Mouse (Mus musculus): ENCODE measurements around the gene Scml4.

Gene Scml4

DNA sequence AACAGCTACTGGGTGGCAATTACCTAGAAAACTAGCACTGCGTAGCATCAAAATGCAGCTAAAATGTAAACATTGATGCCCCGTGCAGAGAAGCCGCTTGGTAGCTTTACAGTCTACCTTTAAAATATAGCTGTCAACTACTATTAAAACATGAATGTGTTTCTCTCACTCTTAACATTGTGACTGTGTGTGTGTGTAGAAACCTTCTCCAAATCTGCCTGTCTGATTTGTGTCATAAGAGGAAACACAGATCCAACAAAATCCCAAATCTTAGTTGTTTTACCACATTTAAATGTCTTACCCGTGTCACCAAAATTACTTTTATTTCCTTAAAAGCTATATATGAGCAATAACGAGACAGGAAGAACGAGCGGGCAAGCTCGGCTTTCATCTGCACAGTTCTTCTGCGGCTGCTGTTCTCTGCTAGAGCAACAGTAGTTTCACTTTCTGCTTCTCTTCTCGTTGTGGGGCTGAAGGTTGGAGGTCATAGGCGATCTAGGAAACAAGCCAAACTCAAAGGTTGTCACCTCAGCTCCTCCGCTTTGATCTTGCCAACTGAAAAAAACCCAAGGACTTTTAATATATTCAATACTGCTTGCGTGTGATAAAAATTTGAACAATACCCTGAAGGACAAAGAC, 2.1 kb downstream of the Scml4 start:
- no peak for DNase-seq (ENCODE audit: extremely low spot score, low spot score)

DNA sequence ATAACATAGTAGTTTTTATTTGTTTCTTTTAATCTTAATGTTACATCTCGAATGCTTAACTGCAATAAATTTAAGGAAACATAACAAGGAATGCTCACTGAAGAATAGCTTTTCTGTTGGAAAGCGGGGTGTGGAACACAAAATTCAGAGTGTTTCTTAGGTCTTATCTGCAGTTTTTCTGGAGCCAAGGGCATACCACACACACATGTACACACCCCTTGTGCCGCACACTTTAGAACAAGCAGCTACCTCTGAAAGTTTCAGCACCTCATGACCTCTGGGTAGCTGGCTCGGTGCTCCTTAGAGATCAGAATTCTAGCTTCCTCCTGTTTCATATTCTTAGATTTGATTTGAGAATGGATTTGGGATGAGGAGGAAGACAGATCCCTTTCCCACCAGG, 2.6 kb downstream of the Scml4 start:
- no peak for DNase-seq (ENCODE audit: extremely low spot score, low spot score)

DNA sequence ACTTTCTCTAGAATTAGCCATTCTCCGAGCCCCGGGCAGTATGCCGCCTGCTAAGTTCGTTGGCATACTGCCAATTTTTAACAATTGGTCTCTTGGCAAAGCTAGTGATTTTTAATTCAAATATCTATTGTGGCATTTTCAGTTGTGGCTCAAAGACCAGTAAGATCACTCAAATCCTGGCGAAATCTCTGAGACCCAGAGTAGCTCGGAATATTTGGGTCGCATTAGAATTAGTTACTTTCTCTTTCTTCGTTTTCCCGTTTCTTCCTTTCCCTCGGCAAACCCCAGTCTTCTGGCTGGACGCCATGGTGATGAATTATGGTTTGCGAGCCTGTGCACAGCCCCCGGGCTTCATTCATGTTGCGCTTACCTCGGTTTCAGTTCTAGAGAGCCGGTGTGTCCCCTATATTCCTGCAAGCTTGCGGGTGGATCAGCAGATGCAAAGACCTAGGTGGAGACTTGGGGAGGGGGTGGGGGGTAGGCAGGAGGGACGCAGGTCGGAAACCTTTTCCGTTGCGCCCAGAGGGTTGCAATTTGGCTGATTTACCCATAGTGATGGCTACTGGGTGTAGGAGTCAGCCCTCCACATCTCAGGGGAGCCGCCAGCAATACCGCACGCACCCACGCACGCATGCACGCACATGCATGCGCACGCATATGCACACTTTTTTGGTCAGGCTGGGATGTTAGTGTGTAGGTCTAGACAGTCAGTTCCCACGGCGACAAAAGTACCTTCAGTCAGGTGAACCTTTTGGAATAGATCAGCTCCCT, 3.6 kb downstream of the Scml4 start:
- no peak for DNase-seq (ENCODE audit: extremely low spot score, low spot score)

DNA sequence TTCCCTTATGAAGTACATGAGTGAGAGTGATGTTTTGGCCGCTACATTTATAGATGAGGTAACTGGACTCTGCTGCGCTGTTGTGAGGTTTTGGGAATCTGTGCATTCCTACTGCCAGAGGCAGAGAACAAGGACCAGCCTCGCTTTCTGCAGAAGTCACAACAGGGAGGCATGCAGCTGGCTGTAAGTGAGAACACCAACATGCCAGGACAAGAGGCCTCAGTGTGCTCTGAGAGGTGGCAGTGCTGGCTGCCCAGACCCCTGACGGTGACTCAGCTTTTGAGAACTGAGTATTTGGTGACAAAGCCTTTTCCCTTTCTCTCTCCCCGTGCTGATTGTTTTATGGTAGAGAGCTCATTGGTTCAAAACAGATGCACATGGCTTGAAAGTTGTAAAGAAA, 4.5 kb downstream of the Scml4 start:
- peak; percentile 22 for DNase-seq (ENCODE audit: extremely low spot score, low spot score)

DNA sequence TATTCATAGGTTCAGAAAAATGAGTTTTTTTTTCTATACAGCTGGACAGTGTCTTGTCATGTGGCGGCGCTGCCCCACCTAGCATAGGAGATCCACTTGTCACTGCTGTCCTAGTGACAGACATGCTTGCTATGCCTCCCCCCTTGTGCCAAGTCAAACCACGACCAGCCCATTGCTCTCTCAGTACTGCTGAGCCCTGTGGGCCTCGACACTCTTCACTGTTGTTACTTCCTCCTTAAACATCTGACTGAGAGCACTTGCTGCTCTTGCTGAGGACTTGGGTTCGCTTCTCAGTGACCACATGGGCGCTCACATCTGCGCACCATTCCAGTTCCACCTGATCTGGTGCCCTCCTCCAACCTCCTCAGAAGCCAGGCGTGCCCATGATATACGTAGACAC, 8.2 kb downstream of the Scml4 start:
- DNase-seq (ENCODE audit: extremely low spot score, low spot score): no peak

DNA sequence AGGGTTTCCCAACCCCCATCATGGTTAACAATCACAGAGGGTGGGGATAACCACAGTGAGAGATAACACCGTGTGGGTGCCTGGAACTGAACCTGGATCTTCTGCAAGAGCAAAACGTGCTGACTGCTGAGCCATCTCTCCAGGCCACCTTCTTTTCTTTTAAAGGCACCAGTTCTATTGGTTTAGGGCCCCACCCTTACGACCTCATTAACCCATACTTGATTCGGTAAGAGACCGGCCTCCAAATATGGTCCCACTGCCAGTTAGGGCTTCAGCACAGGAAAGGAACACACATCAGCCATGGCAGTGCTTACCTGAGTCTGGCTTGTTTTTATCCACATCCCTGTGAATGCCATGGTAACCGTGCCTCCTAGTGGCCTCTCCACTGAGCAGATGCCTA, 9.3 kb downstream of the Scml4 start:
- DNase-seq (ENCODE audit: extremely low spot score, low spot score): no peak

DNA sequence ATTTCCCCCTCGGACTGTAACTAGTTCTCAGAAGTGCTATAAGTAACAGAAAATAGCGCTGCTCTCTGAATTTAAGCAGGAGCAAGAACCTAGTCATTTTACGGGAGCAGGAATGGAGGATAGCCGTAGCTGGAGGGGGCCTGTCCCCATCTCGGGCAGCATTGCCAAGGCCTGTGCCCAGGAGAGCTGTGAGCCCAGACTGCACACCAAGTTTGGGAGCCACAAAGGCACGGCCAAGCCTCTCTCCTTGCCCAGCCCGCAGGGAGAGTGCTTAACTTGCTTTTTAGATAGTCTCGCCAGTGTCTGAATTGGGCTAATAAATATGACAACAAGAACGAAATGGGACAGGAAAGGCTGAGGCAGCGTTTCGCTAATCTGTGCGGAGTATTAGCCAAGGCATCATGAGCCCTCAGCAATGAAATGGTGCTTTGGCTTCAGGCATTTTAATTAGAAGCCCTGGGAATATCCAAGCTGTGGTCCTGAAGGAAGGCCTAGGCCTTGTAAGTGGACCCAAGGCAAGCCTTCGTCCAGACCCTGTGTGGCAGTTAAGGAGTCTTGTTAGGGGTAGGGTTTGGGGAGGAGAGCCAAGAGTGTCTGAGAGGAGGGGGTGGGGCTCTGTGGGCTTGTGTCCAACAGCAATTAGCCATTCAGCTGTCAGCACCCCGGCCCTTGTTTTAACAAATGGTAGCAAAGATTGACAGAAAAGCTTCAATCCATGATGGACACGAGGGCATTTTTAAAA, 12.3 kb downstream of the Scml4 start:
- no peak for DNase-seq (ENCODE audit: extremely low spot score, low spot score)

DNA sequence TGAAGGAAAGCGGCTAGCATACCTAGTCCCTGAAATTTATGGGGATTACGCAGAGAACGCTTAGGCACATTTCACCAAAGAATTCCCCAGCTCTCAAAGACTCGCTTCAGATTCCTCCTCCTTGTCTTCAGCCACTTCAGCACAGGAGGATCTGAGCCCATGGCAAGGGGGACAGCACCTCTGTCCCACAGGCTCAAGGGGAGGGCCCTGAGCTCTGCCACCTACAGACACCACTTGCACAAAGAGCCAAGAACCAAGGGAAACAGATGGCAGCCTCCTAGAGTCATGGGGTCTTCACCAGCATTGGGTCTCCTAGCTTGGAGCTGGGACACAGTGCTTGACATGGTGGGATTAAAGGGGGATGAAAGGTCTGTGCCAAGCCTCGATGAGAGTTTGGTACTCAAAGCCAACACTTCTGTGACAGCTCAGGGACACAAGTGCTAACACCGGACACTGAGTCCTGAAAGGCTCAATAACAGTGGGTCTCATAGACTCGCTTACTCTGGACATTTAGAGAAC, 13.0 kb downstream of the Scml4 start:
- DNase-seq (ENCODE audit: extremely low spot score, low spot score): no peak

DNA sequence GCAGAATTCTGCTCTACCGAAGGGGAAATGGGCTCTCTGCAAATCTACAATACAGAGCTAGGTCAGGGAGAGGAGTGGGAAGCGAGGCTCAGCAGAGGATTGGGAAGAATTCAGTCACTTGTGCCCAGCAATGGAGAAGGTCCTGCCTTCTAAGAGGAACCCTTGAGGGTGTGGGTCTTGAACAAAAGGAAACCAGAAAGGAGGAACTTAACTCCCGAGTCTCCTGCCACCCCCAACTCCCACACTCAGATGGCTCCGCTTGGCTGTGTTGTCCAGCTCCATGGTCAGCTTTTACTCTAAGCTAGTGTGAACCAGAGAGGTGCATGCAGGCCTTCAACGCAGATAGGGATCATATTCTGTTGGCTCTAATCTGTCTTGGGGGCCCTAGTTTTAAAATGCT, 16.0 kb downstream of the Scml4 start:
- no peak for DNase-seq (ENCODE audit: extremely low spot score, low spot score)

DNA sequence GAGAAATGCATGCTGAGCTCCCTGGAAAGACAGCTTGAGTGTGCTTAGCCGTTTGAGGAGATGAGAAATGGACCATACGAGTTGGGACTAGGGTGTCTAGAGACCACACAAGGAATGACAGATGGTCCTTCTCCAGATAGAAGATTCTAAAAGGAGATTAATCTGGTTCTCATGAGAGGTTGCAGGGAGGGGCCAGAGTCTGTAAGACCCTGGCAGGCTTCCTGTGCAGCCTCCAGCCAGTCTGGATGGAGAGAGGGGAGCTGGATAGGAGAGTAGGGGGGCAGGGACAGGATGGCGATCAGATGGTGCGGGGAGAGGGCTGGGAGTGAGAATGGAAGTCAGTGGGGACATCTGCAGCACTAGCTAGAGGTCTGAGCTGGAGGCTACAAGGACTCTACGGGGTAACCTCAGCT, 19.1 kb downstream of the Scml4 start:
- DNase-seq (ENCODE audit: extremely low spot score, low spot score): no peak

DNA sequence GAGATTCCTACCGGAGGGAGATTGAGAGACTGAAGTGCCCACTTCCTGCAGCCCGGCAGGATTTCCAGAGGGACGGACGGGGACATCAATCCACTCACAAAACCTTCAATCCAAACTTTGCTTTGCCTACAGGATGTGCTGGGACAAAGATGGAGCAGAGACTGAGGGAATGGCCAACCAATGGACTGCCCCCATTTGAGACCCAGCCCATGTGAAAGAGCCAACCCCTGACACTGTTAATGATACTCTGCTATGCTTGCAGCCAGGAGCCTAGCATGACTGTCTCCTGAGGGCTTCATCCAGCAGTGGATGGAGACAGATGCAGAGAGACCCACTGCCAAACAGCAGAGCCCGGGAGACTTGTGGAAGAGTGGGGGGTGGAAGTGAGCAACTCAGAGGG, 19.5 kb downstream of the Scml4 start:
- DNase-seq (ENCODE audit: extremely low spot score, low spot score): no peak

DNA sequence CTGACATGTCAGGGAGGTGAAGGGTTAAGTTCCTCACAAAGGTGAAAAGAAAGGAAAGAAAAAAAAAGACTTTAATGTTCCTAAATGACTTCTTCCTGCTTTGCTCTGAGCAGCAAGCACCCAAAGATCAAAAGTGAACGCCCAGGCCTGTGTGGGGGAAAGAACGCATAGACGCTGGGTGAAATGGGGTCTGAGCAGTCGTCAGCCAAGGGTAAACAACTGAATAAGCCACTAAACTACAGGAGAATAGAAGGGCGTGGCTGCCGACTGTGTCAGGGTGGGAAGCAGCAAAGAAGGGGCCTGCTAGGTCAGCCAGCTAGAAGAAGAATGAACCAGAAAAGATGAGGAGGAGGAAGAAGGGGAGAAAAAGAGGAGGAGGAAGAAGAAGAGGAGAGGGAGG, 26.9 kb downstream of the Scml4 start:
- no peak for DNase-seq (ENCODE audit: extremely low spot score, low spot score)

DNA sequence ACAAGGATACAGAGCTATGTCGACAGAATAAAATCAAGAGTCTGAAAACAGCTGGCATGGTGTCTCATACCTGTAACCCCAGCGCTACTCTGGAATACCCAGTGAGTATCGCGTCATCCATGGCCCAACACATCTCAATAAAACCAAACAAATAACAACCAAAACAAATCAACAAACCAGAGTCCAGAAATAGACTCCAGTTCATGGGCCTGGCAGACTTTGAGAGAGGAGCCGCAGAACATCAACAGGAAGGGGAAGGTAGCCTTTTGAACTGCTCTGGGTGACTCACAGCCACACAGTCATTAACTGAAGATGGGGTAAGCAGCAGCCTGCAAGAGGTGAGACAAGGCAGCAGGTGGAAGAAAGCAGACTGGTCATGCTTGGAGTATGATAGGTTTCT, 28.1 kb downstream of the Scml4 start:
- no peak for DNase-seq (ENCODE audit: extremely low spot score, low spot score)

DNA sequence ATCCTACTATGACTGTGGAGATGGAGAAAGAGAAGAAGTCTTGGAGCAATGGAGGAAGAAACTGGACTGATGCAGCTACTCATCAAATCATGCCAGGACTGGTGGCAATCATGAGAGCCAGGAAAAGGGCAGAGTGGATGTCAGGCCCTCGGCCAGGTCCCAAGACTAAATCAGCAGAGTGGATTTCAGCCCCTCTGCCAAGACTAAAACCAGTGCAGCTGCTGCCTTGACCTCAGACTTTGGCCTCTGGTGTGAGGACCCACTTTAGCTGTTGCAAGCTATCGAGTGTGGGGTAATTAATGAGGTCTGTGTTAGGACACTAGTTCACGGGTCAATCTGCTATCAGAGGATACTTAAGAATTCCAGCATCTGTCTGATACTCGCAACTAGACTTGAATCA, 30.2 kb downstream of the Scml4 start:
- no peak for DNase-seq (ENCODE audit: extremely low spot score, low spot score)

DNA sequence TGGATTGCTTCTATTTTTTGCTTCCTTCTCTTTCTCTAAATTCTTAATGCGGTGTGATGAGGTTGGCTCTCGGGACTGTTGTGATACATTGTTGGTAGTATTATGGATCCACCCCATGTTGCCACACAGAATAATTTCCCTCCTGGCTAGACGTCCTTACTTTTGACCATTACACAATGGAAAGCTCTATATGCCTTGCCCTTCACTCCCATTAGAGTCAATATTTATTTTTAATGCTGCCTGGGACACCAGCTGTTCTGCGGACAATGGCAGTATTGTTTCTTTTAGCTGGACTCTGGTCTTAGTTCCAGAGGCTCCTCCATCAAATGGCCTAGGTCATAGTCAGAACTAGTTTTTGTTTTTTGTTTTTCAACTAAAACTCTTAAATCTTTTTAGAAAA, 32.1 kb downstream of the Scml4 start:
- no peak for DNase-seq (ENCODE audit: extremely low spot score, low spot score)

DNA sequence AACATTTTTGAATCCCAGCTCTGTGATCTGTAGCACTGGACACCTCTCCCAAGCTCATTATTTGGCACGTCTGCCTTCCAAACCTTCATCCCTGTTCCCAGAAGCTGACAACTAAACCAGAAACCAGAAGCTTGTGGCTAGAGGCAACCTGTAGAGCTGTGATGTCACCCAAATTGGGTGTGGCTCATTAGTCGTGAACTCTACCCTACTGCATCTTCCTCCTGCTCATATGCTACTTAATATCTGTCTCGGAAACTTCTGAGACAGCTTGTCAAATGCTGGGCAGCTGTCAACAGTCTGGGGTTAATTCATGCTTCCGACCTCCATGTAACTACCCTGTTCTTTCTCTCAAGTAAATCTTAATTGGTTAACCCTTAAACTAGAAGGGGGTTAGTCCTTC, 32.8 kb downstream of the Scml4 start:
- no peak for DNase-seq (ENCODE audit: extremely low spot score, low spot score)

DNA sequence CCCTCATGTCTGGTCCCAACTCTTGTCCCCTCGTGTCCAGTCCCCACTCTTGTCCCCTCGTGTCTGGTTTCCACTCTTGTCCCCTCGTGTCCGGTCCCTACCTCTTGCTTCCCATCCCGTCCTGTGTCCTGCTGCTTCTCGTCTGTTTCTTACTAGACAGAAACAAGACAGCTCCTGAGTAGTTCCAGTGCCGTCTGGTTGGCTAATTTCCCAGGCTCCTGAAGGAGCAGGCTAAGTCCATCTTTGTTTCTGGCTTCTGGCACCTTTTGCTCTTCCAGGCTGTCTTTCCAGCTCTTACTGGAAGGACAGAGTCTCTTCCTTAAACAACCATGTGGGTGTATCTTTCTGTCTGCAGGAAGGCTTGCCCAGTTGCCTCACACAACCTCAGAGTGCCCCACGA, 33.7 kb downstream of the Scml4 start:
- no peak for DNase-seq (ENCODE audit: extremely low spot score, low spot score)

DNA sequence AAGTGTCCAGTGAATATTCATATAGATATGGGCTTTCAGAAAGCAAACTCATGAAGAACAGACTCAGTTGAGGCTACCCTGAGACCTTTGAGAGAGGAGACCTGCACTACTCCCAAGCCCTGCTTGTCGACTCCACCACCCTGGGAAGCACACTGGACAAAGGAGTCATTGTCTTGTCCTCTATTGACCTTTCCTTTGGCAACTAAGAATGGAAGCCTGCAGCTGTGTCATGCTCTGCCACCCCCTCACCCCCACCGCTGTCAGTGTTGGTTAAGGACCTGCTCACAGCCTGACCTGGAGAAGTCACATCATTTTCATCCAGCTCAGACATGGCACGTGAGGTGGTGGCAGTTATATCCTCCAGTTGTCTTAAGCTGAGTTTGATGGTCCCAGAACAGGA, 34.1 kb downstream of the Scml4 start:
- no peak for DNase-seq (ENCODE audit: extremely low spot score, low spot score)

DNA sequence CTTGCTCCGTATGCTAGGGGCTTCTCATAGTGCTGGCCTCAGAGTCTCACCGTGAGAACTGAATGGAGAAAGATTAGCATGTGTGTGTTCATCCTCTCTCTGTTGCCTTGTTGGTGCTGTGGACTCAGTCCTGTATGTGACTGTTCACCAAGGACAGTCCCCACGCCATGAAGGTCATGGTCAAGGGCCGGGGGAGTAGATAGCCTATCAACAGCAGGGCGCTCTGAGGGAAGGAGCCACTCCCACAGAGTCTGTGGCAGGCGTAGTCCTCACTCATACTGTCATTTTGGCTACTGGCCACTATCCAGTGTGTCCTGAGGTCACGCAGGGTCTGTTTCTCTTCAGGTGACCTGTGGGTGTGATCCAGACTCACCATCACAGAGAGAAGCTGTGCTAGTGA, 34.5 kb downstream of the Scml4 start:
- DNase-seq (ENCODE audit: extremely low spot score, low spot score): no peak

DNA sequence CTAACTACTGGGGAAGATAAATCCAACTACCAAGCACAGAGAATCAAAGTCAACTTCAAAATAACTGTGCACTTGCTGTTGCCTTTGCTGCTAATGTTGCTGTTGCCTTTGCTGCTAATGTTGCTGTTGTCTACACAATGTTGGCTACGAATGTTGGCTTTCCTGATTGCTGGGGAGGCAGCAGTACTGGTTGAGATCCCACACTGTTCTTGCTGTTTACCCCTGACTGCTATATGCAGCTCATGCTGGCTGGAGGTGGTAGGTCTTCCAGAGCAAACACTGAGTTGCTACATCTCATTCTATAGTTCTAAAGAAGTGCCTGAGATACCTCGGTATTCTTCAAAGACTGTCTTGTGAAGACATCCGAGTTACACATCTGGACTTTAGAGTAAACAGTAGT, 36.5 kb downstream of the Scml4 start:
- no peak for DNase-seq (ENCODE audit: extremely low spot score, low spot score)

DNA sequence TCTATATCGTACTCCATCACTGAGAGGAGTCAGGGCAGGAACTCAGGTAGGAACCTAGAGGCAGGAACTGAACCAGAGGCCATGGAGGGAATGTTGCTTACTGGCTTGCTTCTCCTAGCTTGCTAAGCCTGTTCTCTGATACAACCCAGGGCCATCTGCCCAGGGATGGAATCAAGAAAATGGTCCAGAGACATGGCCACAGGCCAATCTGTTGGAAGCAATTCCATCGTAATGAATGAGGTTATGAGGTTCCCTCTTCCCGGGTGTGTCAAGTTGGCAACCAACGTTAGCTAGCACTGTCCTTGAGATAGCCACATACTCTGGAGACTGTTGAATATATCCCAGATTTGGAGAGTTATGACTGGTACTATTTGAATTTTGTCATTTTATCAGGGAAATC, 37.0 kb downstream of the Scml4 start:
- no peak for DNase-seq (ENCODE audit: extremely low spot score, low spot score)

DNA sequence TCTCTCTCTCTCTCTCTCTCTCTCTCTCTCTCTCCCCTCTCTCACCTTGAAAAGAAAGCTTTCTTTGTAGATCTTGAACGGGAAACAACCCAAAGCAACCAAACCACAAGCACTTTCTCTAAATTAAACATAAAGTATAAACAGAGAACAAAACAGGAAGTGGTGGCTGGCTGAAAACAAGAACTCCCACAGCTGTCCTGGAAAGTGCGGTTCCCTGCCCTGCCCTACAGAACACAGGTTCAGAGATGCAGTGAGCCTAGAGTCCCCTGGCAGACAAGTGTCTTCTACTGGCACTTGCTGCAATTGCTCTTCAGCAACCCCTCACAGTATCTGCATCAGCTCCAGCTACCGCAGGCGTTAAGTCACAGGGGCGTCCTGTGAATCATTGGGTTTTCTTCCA, 37.5 kb downstream of the Scml4 start:
- no peak for DNase-seq (ENCODE audit: extremely low spot score, low spot score)

Data from neural tube, embryonic 10.5 days (tissue).